Mouse (Mus musculus) small intestine, adult 2 months (tissue): Measurements from ENCODE around the gene Slc13a2. TPM values are rescaled to one million over a fixed set of nuclear protein-coding genes. Genes with fewer than 3 reads are reported as not detected.

Experiments
- H3K27ac ChIP-seq: fragments of 200-500 bp; 2 replicates; pipeline ENCODE4 v1.5.1; 2012; ENCODE audit warnings: low read depth, low read length, control low read depth, inconsistent platforms; ENCODE audit not compliant: insufficient read depth
- H3K27me3 ChIP-seq: fragments of 200-500 bp; 2 replicates; pipeline ENCODE4 v1.6.1; 2012; ENCODE audit warnings: mild to moderate bottlenecking, moderate library complexity, low read length, inconsistent platforms; ENCODE audit not compliant: control insufficient read depth, insufficient read depth
- H3K36me3 ChIP-seq: fragments of 200-500 bp; 2 replicates; pipeline ENCODE4 v1.6.1; 2012; ENCODE audit warnings: mild to moderate bottlenecking, low read length, control low read depth, inconsistent platforms; ENCODE audit not compliant: control insufficient read depth, insufficient read depth
- H3K4me1 ChIP-seq: fragments of 200-500 bp; 2 replicates; pipeline ENCODE4 v1.6.1; 2012; ENCODE audit warnings: low read length, inconsistent platforms, mixed read lengths; ENCODE audit not compliant: control insufficient read depth, insufficient read depth, insufficient read length
- H3K4me3 ChIP-seq: fragments of 200-500 bp; 2 replicates; pipeline ENCODE4 v1.5.1; 2012; ENCODE audit warnings: low read depth, mild to moderate bottlenecking, control low read depth, inconsistent platforms, low read length, moderate library complexity
- CTCF ChIP-seq: fragments of 200-500 bp; IDR thresholded peaks from 2 replicates; pipeline ENCODE4 v1.5.1; 2012; ENCODE audit warnings: low read depth, mild to moderate bottlenecking, control low read depth, inconsistent platforms, low read length, moderate library complexity, mixed read lengths; ENCODE audit not compliant: insufficient replicate concordance, insufficient read length; ENCODE audit errors: extremely low read depth
- POLR2A ChIP-seq: fragments of 200-500 bp; IDR thresholded peaks from 2 replicates; pipeline ENCODE4 v1.6.1; 2012; ENCODE audit warnings: low read depth, mild to moderate bottlenecking, control low read depth, inconsistent platforms, low read length, moderate library complexity
- WGBS: fragments of 180-500 bp; shearing (Covaris S2); methylation state at CpG from one replicate; pipeline ENCODE4 v1.1.7; 2018; 5-methylcytosine and 5-hydroxymethylcytosine counted together
- polyA plus RNA-seq: library from polyadenylated mRNA; depleted of rRNA; stranded (reverse); fragments of >200 nt; gene quantifications from 2 replicates; pipeline ENCODE4 v1.2.3, GENCODE M21; 2012

Slc13a2 gene
- polyA plus RNA-seq, 1 experiment, result 374 TPM

GRCm38 (mm10) chr11:78450337-78450736 lies 28.3 kb upstream of the Slc13a2 start:
- H3K4me1 ChIP-seq, result no peaks in the 10 kb centered on the region
- 43% methylated on average over 2 of the region's 2 CpGs for WGBS
- H3K4me3 ChIP-seq, result no peak overlapping the region
- no peak overlapping the region for H3K27ac ChIP-seq
- no peaks in the 10 kb centered on the region for H3K36me3 ChIP-seq
- no peaks in the 10 kb centered on the region for H3K27me3 ChIP-seq
- no peak for TF ChIP-seq POLR2A
- no peak for TF ChIP-seq CTCF

GRCm38 (mm10) chr11:78448242-78448641 lies 26.2 kb upstream of the Slc13a2 start:
- Histone ChIP-seq H3K4me1 (no peaks in the 10 kb centered on the region), H3K27ac (no peak overlapping the region), H3K27me3 (no peaks in the 10 kb centered on the region), H3K36me3 (no peaks in the 10 kb centered on the region), H3K4me3 (no peak overlapping the region)
- TF ChIP-seq CTCF (no peak), POLR2A (no peak)
- 86% methylated on average over 1 of the region's 1 CpGs for WGBS

GRCm38 (mm10) chr11:78447168-78447567 lies 25.2 kb upstream of the Slc13a2 start:
- Histone ChIP-seq H3K4me1 (no peaks in the 10 kb centered on the region), H3K36me3 (no peaks in the 10 kb centered on the region), H3K27ac (no peak overlapping the region), H3K27me3 (no peaks in the 10 kb centered on the region), H3K4me3 (no peak overlapping the region)
- WGBS, result 67% methylated on average over 3 of the region's 3 CpGs
- TF ChIP-seq CTCF (no peak), POLR2A (no peak)

- no peak overlapping the region for H3K27ac ChIP-seq
- H3K27me3 ChIP-seq, result no peaks in the 10 kb centered on the region
- TF ChIP-seq CTCF (no peak), POLR2A (no peak)
- no peaks in the 10 kb centered on the region for H3K4me1 ChIP-seq
- 87% methylated on average over 5 of the region's 5 CpGs for WGBS
- H3K36me3 ChIP-seq, result no peaks in the 10 kb centered on the region
- no peak overlapping the region for H3K4me3 ChIP-seq
Observed at GRCm38 (mm10) chr11:78443115-78443514, 21.1 kb upstream of the Slc13a2 start.

DNA sequence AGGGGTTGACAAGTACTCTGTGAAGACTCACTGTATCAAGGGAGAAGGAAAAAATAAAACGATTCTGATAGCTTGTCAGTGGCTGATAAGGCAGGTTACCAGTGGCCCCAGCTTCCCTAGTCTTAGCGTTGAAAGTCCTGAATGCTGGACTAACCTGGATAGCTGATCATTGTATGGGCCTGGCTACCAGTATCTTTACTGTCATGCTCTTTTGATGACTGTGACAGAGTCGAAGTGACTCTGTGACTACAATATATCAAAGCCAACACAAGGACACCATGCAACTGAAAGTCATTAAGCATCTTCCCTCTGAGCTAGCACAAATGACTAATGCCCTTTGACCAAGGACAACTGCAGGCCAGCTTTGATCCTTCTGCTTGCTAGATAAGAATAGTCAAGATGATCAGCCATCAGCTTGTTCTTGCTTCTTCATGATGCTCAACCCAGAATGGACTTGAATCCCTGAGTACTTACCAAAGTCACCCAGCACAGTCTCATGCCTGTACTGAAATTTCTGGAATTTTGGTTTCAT lies 16.4 kb upstream of the Slc13a2 start:
- peak overlapping the region; percentile 87 for H3K27ac ChIP-seq
- no peaks in the 10 kb centered on the region for H3K36me3 ChIP-seq
- no peaks in the 10 kb centered on the region for H3K27me3 ChIP-seq
- TF ChIP-seq POLR2A, result no peak
- TF ChIP-seq CTCF, result no peak
- H3K4me1 ChIP-seq, result peaks cover 28% of the 10 kb centered on the region
- 29% methylated on average over 3 of the region's 3 CpGs for WGBS
- H3K4me3 ChIP-seq, result no peak overlapping the region

GRCm38 (mm10) chr11:78437182-78437581 lies 15.2 kb upstream of the Slc13a2 start:
- no peak overlapping the region for H3K27ac ChIP-seq
- no peaks in the 10 kb centered on the region for H3K36me3 ChIP-seq
- H3K4me1 ChIP-seq, result peaks cover 32% of the 10 kb centered on the region
- TF ChIP-seq CTCF, result no peak
- no peak for TF ChIP-seq POLR2A
- no peak overlapping the region for H3K4me3 ChIP-seq
- H3K27me3 ChIP-seq, result no peaks in the 10 kb centered on the region
- 74% methylated on average over 7 of the region's 7 CpGs for WGBS

DNA sequence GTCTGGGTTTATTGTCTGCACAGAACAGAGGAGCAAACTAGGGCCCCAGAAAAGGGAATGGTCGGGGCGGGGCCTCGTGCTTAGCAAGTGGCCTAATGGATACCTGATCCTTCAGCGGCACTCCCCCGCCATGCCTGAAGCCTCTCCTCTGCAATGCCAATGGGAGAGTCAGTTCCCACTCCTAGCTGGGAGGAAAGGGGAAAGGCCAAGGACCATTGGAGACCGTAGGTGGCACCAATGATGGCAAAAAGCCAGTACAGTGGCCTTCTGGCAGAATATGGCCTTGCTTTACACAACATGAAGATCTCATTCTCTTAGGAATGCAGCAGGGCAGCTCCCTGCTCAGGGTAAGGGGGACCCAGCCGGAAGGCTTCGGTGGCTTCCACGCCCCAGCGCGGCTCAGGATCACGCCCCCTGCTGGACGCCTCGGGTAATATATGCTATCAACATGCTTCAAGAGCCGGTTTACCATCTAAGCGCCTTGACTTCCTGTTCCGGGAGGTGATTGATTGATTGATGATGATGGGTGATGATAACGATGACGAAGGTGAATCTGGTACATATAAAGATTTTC lies 13.8 kb upstream of the Slc13a2 start:
- peak overlapping the region; percentile 90 for H3K27ac ChIP-seq
- no peaks in the 10 kb centered on the region for H3K27me3 ChIP-seq
- TF ChIP-seq CTCF (peak; percentile 88), POLR2A (no peak)
- H3K4me3 ChIP-seq, result peak overlapping the region; percentile 30
- peaks cover 32% of the 10 kb centered on the region for H3K4me1 ChIP-seq
- WGBS, result 4% methylated on average over 19 of the region's 19 CpGs
- no peaks in the 10 kb centered on the region for H3K36me3 ChIP-seq
